ENCODE assay signal across 21 mouse cellular contexts in genomic region chr13:83399381-83399780, GRCm38 (mm10).
"Had no signal": no experiment of that assay in that cellular context is flagged by ENCODE, and none has a peak within 500 bp of the region (broad histone marks: within the 10 kb centered on the region; RNA-seq: fewer than 3 reads in every experiment).

No protein-coding gene starts in this region.

- H3K4me1 ChIP-seq: lung, embryonic 15.5 days; midbrain, embryonic 13.5 days; midbrain, embryonic 15.5 days; neural tube, embryonic 13.5 days; neural tube, embryonic 15.5 days had no signal

- H3K36me3 ChIP-seq: lung, embryonic 15.5 days; midbrain, embryonic 13.5 days; midbrain, embryonic 15.5 days; neural tube, embryonic 13.5 days; neural tube, embryonic 15.5 days had no signal

- ATAC-seq: liver, postnatal 0 days; lung, postnatal 0 days; midbrain, embryonic 13.5 days; midbrain, embryonic 15.5 days had no signal

- H3K9ac ChIP-seq: liver, postnatal 0 days; lung, embryonic 15.5 days; midbrain, embryonic 13.5 days; midbrain, embryonic 15.5 days; neural tube, embryonic 13.5 days; neural tube, embryonic 15.5 days had no signal

- H3K4me3 ChIP-seq: lung, embryonic 15.5 days; megakaryocyte, embryonic 14.5 days; midbrain, embryonic 13.5 days; midbrain, embryonic 15.5 days; neural tube, embryonic 13.5 days; neural tube, embryonic 15.5 days had no signal

- H3K27me3 ChIP-seq: lung, embryonic 15.5 days; megakaryocyte, embryonic 14.5 days; midbrain, embryonic 13.5 days; midbrain, embryonic 15.5 days; neural tube, embryonic 13.5 days; neural tube, embryonic 15.5 days had no signal

- H3K9me3 ChIP-seq: lung, embryonic 15.5 days; megakaryocyte, embryonic 14.5 days; midbrain, embryonic 13.5 days; midbrain, embryonic 15.5 days; neural tube, embryonic 13.5 days; neural tube, embryonic 15.5 days had no signal

- DNase-seq: liver, postnatal 0 days; lung, adult 2 months; lung, postnatal 14 days; lung, postnatal 36 days; retina, postnatal 1 day; right cerebral cortex, adult 18-20 months; right cerebral cortex, postnatal 25 days; right cerebral cortex, postnatal 4 days; spleen, adult 18-20 months; thymus, adult 18-20 months; thymus, postnatal 14 days; thymus, postnatal 36 days had no signal

- H3K27ac ChIP-seq: lung, embryonic 15.5 days; macrophage; midbrain, embryonic 13.5 days; midbrain, embryonic 15.5 days; neural tube, embryonic 13.5 days; neural tube, embryonic 15.5 days had no signal

- H3K4me2 ChIP-seq: lung, embryonic 15.5 days; midbrain, embryonic 11.5 days; midbrain, embryonic 13.5 days; midbrain, embryonic 15.5 days; neural tube, embryonic 13.5 days; neural tube, embryonic 15.5 days had no signal
